Mouse (Mus musculus) thymus, postnatal 10 days (tissue): Measurements from ENCODE around the gene Cdh12.
"Not testable (repeated sequence)": the region's sequence is repeated elsewhere in the genome, so short reads cannot be mapped to it uniquely, and the experiment has no call there.

ENCODE experiments used
- DNase-seq, 2 experiments: peaks; one replicate each; pipeline ENCODE4 v3.0.0; 2021; ENCODE audit warnings: low spot score in 2 of 2

Gene Cdh12

GRCm38 (mm10) chr15:21375460-21375859 is 926.4 kb downstream of the Cdh12 start:
- DNase-seq, result no peak

- DNase-seq, result no peak
Measured at GRCm38 (mm10) chr15:21375871-21376270, 926.8 kb downstream of the Cdh12 start.

GRCm38 (mm10) chr15:21391442-21391841 is 942.4 kb downstream of the Cdh12 start:
- DNase-seq, result not testable (repeated sequence)

GRCm38 (mm10) chr15:21393080-21393479 is 944.0 kb downstream of the Cdh12 start:
- DNase-seq, result no peak

- DNase-seq, result no peak
Measured at GRCm38 (mm10) chr15:21405196-21405595, 956.1 kb downstream of the Cdh12 start.

- DNase-seq, result no peak
Measured at GRCm38 (mm10) chr15:21407324-21408044, 958.4 kb downstream of the Cdh12 start.

- no peak for DNase-seq
Measured at GRCm38 (mm10) chr15:21437347-21437746, 988.3 kb downstream of the Cdh12 start.

GRCm38 (mm10) chr15:21437924-21438323 is 988.9 kb downstream of the Cdh12 start:
- DNase-seq, result no peak

- DNase-seq, result no peak
Measured at GRCm38 (mm10) chr15:21458098-21458497, 1009.0 kb downstream of the Cdh12 start.

- no peak for DNase-seq
Measured at GRCm38 (mm10) chr15:21519355-21519869, 1070.3 kb downstream of the Cdh12 start.

GRCm38 (mm10) chr15:21530804-21531203 is 1081.7 kb downstream of the Cdh12 start:
- no peak for DNase-seq

GRCm38 (mm10) chr15:21536909-21537308 is 1087.8 kb downstream of the Cdh12 start:
- DNase-seq, result no peak

GRCm38 (mm10) chr15:21544786-21545185 is 1095.7 kb downstream of the Cdh12 start:
- DNase-seq, result no peak

- DNase-seq, result no peak
Measured at GRCm38 (mm10) chr15:21555981-21556380, 1106.9 kb downstream of the Cdh12 start.

- no peak for DNase-seq
Measured at GRCm38 (mm10) chr15:21566314-21567051, 1117.4 kb downstream of the Cdh12 start.

GRCm38 (mm10) chr15:21604510-21604909 is 1155.4 kb downstream of the Cdh12 start:
- no peak for DNase-seq
